Mouse (Mus musculus) heart, adult 18-20 months (tissue): ENCODE measurements around the gene Creld2. TPM values are rescaled to one million over a fixed set of nuclear protein-coding genes. Genes with fewer than 3 reads are reported as not detected.

Source experiments
- DNase-seq, 2 experiments: peaks; one replicate each; pipeline ENCODE4 v3.0.0; 2021 to 2022; ENCODE audit warnings: mixed read lengths in 1 of 2
- total RNA-seq, 2 experiments: library from RNA; stranded (reverse); gene quantifications; 2 replicates each; pipeline ENCODE4 v1.2.3; 2021

Gene Creld2
- total RNA-seq, 2 experiments from 2014 or later = 19.6 to 28.7 TPM

DNA sequence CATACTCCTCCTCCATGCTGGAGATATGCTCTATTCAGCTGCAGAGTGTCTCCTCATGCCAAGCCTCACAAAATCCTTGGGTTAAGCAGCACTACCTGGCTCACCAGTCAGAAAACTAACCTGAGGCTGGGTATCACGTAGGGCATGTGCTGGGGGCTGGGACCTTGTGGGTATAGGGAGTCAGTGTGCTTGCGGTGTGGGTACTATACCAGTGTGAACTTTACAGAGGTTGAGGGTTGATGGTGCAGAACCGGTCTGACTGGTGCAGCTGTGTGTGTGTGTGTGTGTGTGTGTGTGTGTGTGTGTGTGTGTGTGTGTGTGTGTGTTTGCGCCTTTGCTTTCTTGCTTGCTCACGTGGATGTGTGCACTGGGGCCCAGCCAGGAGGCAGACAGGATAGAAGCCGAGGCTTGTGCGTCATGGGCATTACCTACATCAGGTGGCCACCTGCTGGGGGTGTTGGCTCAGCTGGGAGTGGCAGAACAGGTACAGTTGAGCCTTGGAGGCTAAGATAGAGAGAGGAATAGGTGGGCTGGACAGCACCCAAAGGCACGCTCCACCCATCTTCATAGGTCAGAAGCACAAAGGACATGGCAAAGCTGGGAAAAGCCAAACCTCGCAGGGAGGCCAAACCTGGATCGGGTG lies 32.2 kb downstream of the Creld2 start:
- no peak for DNase-seq

DNA sequence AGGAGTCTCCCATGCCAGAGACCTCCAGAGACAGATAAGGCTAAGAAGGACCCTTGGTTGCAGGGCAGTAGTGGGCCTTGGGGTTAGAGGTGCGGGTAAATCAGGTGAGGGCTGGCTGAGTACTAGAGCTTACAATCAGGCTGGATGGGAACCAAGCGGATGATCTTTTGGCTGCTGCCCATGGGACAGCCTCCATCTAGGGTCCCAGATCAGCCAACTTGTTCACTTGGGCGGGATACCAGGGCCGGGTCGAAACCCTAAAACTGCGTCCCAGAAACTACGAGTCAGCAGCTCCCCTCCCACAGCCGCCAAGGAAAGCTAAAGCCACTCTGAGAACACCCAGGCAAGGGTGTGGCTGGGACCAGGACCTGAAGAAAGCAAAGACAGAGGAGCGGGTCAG lies 33.7 kb downstream of the Creld2 start:
- DNase-seq = no peak

DNA sequence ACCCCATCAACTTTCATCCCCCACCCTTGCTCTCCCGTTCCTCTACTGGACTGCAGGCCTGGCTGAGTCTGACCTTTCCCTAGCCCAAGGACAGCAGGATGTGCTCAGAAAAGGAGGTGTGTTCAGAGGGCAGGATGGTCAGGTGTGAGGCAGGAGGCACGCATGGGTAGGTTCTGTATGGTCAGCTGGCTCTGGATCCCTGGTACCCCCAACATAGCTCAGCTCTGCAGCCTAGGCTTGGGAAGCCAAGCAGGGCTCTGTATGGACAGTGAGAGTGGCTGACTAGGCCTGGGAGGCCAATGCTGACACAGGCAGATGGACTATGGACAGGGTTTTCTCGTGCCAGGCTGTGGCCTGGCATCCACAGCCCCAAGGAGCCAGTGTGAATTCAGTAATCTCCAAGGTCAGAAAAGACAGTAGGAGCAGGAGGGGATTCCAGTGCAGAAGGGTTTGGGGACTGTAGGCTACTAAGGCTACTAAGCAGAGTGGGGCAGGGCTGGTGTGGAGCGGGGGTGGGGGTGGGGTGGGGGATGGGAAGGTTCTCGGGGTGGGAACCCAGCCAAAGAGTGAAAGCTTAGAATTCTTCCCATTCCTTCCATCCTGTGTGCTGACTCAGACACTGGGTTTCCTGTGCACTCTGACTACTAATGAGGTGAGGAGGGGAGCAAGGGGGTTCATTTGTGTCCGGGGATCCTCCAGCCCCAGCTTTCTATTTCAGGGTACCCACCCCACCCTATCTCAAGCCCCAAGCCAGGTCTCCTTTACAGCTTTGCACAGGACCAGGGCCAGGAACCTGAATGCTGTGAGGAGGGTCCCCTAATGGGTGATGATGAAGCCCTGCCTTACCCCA lies 34.9 kb downstream of the Creld2 start:
- DNase-seq = no peak

DNA sequence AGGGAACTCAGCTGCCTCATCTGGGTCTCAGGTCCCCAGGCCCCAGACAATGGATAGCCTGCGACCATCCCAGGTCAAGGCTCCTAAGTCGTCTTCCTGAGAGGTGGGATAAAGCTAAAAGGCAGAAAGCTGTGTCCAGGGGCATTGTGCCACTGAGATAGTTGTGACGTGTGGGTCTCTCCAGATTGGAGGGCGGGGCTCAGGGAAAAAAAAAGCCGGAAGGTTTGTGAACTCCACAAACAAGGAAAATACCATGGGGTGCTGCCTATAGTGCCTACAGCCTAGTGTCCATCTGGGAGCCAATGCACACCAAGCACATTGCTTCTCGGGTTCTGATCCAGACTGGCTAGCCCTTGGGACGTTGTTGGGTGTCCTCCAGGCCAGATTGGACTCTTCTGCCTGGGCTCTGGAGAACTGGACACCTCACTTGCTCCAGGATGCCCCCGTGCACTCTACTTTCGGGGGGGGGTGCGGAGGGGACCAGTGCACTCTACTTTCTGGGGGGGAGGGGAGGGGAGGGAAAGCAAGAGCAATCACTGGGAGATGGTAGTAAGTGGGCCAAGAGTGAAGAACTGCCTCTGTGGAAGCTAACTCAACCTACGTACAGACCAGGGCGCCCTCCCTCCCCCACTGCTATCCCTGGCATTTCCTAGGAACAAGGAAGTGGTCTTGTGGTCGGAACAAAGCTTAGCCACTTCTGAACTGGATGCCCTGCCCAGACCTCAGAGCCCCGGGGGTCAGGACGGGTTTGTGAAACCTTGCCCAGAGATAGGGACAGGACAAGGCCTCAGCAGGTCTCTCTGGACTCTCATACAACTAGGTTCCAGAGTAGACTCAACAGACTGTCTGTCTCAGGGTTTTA lies 35.8 kb downstream of the Creld2 start:
- DNase-seq = peak in 1 of 2 experiments; percentile 51

DNA sequence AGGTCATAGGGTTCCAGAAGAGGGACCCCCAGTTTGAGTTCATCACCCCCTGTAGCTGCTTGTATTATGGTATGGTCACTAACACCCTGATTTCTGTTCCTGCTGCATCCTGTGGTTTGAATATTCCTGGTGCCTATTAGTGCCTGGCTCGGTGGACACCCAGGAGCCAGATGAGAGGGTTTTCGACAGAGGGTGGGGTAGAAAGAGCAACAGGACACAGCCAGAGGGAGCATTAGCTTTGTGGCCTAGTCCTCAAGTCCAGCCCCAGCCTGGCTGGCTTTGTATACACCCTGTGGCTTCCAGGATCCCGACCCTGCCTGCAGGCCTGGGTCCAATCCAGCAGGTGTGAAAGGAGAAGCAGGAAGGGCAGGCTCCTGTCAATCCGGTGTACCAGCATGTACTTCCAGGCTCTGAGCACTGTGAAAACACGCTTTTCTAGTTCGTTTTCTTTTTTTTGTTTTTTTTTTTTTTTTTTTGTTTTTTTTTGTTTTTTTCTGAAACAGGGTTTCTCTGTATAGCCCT lies 36.5 kb downstream of the Creld2 start:
- no peak for DNase-seq

DNA sequence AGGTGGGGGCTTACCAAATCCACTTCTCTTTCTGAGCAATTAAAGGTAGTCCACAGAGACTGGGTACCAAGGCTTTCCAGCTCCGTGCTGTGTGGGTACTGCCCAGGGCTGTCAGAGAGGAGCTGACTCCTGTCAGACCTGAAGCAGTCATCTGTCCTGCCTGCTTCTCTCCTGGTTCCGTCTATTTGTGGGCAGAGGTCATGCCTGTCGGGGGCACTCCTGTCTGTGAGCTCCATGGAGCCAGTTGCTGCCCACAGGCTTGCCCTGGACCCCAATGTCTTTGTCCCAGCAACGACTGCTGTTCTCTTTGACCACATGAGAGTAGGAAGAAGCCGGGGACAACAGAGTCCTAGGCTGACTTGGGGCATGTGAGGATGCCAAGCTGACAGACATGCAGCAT lies 37.2 kb downstream of the Creld2 start:
- no peak for DNase-seq

DNA sequence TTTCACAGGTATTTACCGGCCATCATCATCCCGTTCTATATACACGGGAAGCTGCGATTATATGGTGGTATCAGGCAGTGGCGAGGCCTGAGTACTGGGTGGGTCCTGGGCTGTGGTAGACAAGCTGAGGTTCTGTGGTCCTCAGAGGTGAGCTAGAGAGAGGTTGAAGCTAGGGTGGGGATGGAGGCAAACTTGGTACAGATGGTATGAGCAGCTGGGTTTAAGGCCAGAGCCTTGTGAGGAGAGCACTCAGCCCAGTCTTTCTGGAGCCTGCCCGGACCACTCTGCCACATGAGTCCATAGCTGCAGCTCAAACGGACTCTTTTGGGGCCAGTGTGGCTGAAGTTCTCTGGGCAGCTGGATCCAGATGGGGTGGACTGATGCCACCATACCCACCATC lies 37.9 kb downstream of the Creld2 start:
- no peak for DNase-seq

DNA sequence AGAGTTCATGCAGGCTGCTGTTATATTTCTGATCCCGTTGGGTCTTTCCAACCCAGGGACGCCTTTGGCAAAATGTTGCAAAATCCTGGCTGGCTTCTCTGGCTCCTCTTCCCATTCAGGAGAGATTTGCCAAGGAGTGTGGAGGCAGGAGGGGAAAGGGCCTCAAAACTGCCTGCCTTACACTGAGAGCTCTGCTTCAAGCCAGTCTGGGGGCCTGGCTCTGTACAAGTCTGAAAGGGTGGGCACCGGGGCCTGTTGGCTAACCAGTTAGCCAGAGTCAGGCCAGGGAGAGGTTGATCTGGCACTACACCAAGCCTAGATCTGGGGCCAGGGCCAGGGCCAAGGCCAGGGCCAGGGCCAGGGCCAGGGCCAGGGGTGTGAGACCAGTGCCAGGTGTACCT lies 38.7 kb downstream of the Creld2 start:
- peak; percentile 84 to 86 for DNase-seq

DNA sequence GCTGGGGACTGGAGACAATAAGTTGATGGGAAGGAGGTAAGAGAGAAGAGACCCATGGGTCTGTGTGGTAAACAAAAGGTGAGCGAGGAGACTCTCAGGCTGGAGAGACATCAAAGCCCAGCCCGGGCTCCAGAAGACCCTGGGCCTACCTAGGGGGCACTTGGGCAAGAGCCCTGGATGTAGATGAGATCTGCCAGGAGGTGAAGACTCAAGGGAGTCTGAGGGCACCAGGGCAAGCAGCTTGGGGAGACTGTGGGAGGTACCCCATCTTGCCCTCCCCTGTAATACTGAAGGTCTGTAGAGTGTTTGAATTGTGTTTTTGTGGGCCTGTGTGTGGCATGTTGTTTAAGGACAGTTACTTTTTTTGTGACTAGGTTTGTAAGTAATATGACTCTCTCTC lies 39.3 kb downstream of the Creld2 start:
- DNase-seq = no peak

DNA sequence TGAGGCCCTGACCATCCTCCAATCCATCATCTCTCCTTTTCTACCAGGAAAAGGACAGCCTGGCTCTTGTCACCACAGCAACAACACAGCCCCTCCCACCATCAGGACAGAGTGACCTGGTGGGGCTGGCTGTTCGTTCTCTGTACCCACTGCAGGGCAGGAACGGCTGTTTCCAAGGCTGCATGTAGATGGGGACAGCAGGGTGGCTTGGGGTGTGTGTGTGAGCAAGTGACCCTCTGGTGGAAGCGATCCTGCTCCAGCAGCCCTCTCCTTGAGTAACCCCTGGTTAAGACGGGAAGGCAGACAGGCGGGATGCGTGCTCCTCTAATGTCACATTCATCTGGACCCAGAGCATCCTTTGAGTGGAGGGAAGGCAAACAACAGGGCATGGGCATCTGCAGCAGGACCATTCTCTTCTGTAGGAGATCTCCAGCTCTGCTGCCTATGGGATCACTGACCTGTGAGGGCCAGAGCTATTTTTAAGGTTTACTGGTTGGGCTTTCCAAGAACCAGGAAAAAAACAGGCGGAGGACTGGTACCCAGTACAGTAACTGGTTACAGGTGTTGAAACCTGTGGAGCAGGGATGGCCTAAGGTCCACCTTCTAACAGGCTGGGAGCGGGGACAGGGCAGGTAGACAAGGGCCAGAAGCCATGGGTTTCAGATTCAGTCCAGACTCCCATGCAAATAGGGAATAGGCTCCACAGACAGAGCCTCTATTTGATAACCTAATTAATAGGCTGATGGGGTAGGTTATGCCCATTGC lies 39.9 kb downstream of the Creld2 start:
- peak in 1 of 2 experiments; percentile 23 for DNase-seq

DNA sequence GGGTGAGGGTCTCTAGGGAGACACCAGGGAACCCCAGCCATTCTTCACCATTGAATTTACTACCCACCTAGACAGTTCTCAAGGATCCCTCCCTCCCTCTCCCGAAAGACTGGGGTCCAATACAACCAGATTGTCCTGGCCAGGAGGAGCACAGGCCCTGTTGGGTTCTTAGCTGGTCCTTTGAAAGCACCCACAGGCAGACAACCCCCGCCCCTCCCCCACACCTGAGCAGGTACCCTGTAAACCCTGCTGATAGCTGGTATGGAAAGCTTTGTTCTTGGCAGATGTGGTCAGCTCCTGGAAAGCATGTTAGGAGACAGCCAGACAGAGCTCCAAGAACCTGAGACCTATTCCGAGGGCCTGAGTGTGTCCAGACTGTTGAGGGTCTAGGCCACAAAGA lies 41.3 kb downstream of the Creld2 start:
- peak in 1 of 2 experiments; percentile 35 for DNase-seq

DNA sequence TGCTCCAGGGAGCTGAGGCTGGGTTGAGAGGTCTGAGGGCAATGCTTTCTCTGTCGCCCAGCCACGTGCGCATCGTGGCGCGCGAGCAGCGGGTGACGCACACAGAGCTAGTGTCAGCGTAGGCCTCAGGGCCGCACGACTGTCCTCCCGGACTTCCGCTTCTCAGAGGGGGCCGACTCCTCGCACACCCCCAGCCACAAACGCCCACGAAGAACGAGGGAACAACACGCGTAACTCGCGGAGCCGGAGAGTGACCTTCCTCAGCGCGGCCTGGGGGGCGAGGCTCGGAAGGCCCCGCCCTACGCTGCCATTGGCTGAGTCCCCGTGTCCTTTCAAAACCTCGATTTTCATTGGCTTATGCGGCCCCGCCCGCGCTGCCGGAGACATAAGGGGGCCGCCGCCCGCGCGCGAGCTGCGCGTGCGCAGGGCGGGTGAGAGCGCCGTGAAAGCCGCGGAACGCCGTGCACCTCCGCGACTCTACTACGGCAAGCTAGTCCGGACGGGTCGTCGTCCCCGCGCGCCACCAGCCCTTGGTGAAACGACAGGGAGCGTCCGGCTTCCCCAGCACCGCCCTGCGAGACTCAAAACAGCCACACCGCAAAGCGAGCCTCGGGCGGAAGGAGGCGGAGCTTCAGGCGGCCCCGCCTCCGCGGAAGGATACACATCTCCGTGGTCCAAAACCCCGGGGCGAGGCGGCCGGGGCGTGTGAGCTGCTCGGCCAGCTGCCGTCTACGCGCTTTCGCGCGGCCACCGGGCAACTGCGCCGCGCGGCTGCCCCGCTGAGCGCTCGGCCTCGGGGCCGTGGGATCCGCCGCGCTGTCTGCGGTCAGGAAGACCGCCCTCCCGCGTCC lies 42.6 kb downstream of the Creld2 start, which contains the start of gene Pim3:
TSS of gene Pim3 (plus strand) at position 415 of the 851 bp plus-strand sequence.
- DNase-seq = peak; percentile 97 to 99

DNA sequence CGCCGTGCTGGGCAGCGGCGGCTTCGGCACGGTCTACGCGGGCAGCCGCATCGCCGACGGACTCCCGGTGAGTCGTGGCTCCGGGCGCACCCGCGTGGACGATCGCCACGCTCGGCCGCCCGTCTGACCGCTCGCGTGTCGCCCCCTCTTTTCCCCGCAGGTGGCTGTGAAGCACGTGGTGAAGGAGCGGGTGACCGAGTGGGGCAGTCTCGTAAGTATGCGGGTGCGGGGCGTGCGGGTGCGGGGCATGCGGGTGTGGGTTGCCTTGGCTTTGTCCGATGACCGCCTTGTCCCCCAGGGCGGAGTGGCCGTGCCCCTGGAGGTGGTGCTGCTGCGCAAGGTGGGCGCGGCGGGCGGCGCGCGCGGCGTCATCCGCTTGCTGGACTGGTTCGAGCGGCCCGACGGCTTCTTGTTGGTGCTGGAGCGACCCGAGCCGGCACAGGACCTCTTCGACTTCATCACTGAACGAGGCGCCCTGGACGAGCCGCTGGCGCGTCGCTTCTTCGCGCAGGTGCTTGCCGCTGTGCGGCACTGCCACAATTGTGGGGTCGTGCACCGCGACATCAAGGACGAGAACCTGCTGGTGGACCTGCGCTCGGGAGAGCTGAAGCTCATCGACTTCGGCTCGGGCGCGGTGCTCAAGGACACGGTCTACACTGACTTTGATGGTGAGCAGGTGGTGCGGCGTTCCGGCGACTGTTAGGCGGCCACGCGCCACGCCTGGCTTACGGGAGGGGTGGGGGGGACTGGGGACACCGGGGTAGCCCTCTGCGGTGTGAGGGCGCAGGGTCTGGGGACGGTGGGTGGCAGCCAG lies 43.6 kb downstream of the Creld2 start:
- DNase-seq = peak; percentile 58 to 76

DNA sequence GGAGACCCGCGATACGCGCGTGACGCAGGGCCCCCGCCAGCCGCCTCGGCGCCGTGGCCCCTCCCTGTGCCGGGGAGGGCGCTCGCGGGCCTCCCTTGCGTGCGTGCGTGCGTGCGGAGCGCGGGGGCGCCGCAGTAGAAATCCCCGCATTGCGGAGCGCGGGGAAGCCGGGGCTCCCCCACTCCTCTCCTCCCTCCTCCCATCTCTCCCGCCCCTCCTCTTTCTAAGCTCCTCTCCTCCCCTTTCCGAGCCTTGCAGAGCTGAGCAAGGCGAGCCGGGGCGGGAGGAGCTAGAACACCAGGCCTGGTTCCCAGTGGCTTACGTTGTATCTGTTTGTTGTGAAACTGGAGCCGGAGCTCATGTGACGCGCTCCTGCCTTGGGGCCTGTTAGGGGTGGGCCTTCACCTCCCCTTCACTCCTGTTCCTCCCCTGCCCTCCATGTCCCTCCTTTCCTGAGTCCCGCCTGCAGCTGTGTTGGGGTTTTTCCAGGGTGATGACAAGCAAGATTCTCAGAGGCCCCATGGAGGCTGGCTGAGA lies 44.3 kb downstream of the Creld2 start:
- peak; percentile 95 to 98 for DNase-seq

DNA sequence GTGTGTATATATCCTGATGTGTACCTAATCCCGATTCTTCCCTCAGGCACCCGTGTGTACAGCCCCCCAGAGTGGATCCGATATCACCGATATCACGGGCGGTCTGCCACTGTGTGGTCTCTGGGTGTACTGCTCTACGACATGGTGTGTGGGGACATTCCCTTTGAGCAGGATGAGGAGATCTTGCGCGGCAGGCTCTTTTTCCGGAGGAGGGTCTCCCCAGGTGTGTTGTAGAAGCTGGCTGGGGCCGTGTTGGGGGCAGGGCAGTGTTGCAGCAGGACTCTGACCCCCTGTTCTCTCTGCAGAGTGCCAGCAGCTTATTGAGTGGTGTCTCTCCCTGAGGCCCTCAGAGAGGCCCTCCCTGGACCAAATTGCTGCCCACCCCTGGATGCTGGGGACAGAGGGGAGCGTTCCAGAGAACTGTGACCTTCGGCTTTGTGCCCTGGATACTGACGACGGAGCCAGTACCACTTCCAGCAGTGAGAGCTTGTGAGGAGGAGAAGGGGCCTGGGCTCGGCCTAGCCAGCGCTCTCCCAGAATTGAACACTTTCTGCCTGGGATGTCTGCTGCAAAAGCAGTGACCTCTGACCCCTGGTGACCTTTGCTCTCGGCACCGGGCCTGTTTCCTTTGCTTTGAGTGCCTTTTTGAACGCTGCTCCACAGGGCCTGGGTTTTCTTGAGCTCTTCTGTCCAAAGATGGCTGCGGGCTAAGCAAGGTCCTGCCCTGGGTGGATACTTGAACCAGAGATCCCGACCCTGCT lies 45.0 kb downstream of the Creld2 start:
- DNase-seq = peak; percentile 54 to 71

DNA sequence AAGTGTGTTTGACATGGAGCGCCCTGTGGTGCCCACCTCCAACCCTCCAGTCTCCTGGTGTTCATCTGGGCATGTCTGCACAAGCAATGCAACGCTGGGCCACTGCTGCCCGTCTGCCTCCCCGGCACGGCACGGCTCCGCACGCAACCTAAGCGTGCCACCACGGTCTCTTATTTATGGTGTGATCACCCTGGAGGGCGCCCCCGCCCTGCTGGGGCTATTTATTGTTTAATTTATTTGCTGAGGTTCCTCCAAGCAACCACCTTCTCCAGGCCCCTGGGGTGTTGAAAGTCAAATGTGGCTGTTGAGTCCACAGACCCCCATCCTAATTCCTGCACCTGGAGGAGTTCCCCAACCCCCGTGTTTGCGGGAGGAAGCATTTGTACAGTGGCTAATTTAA lies 45.6 kb downstream of the Creld2 start:
- no peak for DNase-seq

DNA sequence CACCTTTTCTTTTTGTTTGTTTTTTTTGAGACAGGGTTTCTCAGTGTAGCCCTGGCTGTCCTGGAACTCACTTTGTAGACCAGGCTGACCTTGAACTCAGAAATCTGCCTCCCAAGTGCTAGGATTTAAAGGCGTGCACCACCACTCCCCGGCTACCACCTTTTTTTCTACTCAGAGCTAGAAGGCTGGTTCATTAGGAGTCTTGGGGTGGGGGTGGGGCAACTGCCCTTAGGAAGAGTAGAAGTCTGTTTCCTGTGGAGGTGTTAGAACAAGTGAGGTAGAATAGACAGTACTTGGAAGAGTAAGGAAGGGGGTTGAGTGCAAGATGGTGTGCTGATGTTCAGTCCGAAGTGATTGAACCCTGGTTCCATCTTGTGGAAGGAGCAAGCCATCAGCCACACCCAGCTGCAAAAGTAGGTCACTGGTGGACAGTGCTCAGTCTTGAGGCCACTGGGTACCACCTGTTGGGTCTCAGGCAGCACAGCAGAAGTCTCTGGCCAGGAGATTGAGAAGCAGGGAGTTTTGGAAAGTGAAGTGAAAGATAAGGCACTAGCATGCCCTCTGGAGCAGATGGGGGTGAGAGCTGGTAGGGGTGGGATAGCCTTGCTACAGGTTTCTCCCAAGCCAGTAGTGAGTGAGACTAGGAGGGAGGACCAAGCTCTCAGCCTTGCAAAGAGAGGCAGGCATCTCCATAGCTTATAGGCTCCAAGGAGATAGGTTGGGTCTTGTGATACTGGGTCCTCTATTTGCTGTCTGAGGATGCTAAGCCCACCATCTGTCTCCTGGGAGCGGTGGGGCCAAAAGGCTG lies 46.6 kb downstream of the Creld2 start:
- peak in 1 of 2 experiments; percentile 31 for DNase-seq

DNA sequence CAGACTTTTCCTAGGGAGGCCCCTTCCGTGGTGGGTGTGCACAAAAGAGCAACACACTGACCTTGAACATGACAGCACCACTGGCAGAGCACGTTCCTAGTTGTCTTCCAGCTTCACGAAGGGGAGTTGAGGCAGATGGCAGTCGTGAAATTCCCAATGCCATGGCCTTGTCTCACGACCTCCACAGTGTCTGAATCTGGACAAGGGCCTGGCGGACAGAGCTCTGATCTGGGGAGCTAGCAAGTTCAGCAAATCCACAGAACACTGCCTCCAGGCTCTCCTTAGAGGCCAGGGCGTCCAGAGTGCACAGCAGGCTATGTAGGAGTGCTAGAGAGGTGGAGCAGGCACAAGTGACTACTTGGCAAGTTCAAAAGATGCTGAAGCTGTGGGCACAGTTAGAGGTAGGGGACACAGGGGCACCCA lies 47.5 kb downstream of the Creld2 start:
- DNase-seq = no peak
